Mouse (Mus musculus): ENCODE results near the gene Iqcf3.
"Not testable (repeated sequence)": the region's sequence is repeated elsewhere in the genome, so short reads cannot be mapped to it uniquely, and the experiment has no call there.

Iqcf3 gene

DNA sequence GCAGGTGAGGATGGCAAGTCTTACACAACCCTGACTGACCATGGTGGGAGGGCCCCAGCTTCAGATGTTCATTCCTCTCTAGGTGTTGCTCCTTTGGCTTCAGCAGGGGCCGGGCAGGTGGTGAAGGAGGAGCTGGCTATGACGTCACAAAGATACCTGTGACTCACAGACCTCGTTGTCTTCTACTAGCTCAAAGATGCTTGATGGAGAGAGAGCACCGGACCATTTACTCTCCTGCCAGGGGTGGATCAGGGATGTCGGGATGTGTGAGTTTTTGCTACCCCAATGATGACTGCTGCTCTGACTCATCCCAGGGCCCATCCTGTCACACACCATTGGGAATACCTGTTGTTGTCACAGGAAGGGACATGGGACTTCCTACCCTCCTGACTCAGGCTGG lies at the start of gene Iqcf3:
Gene Iqcf3, minus strand, starts transcription at position 101 of the 400 bp plus-strand sequence.
- no peak for DNase-seq (ENCODE audit: low spot score)

DNA sequence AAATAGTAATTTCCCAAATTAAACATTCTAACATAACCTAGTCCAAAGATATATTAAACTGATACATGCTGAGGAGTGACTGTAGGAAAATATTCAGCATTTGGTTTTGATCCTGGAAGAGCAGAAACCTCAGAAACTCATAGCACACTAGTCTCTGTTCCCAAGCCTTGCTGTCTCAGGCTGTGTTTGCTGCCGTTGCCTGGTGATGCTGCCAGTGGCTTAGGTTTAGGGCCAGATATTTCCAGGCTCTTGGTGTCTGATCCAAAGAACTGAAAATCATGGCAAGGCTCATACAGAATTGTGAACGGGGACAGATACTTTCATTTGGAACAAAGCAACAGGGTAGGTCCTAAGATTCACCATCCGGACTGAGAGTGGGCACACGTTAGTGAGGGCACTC lies 49.3 kb upstream of the Iqcf3 start:
- DNase-seq (ENCODE audit: low spot score) = no peak

DNA sequence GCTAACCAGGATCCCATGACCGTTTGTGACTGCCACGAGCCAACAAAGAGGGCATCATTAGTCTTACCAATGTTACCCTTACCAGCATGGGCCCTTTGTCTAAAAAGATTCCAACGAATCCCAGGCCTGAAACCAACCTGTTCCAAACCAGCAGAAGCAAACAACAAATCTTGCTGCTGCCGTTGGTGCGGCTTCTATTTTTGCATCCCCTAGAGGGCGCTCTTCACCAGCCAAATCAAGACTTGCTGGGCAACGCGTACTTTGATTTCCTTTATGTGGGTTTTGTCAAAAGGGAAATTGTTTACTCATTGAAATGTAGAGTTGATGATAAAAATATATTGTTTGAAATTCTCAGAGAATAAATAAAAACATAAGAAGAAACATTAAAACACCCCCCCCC lies 39.1 kb upstream of the Iqcf3 start:
- DNase-seq (ENCODE audit: low spot score) = no peak

DNA sequence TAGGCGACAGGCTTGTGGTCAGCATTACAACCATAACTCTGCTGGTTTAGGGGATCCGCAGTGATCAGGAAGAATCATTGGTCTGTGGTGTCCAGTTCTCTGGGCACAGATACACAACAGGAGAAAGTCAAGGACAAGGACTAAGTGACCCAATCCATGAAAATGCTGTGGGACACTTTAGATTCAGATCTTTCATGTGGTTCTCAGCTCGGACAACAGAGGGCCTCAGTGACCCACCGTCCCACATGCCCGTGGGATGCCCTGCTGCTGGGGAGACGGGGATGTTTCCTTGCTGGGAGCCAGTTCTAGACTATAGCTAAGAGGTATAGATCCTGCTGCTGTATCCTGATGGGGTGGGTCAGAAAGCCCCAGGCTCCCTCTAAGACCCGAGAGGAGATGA lies 37.0 kb upstream of the Iqcf3 start:
- DNase-seq (ENCODE audit: low spot score) = no peak

DNA sequence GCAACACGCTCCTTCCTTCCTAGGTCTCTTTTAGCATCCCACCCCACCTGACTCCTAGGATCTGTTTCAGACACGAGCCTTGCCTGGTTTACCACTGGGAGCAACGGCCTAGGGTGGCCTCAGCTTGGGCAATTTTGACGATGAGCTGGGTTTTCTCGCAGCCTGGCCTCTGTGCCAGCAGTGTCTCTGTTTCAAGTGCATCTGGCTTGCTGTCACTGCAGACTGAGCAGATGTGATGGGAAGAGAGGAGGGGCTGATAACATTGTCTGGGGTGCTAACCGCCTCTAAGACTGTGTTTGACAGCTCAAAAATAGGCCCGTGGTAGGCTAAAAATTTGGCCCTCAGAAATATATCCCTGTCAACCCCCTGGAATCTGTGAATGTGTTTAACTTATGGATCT lies 34.4 kb upstream of the Iqcf3 start:
- no peak for DNase-seq (ENCODE audit: low spot score)

DNA sequence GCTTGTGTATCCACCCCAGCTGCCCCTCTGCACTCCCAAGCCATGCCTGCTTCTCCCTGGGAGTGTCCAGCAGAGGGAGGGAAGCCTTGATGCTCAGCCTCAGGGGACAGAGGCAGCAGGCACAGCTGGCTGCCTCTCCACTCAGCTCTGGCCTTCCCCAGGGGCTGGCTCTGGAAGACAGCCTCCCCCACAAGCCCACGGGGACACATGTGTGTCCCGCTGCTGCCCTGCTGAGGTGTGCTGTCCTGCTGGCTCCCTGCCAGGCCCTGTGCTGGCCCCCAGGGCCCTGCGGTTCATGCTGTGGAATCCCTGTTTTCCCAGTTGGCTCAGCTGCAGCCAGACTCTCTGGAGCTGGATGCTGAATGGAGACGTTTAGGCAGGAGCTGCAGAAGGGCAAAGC lies 34.0 kb upstream of the Iqcf3 start:
- not testable (repeated sequence) for DNase-seq (ENCODE audit: low spot score)

DNA sequence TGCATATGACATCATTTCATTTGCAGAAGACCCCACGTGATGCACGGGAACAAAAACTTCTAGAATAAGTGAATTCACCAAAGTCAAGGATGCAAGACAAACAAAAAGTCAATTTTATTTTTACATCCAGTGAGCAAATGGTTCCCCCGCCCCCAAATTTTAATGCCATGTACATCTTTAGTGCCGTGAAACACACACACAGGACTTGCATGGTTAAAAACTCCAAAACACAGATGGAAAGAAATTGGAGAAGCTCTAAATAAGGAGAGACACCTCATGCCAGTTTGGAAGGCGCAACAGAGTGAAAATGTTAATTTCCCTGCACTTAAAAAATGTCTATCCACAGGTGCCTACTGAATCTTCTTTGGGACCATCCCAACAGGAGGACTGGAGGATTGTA lies 30.7 kb upstream of the Iqcf3 start:
- DNase-seq (ENCODE audit: low spot score) = no peak

DNA sequence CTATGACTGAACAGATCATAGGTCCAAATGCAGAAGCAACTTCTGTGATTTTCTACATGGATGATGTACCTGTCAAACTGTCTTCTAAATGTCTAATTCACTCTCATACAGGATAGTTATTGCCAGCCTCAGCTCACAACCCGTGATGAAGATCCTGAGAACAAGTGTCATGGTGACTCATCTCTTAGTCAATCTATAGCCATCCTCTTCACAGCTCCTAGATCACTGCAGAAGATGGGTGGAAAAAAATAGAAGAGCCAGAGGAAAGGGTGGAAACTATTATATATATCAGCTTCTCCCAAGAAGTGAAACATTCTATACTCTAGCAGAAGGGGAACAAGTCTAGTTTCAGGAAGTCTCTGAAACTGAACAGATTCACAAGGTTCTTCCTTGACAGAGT lies 21.1 kb upstream of the Iqcf3 start:
- DNase-seq (ENCODE audit: low spot score) = no peak

DNA sequence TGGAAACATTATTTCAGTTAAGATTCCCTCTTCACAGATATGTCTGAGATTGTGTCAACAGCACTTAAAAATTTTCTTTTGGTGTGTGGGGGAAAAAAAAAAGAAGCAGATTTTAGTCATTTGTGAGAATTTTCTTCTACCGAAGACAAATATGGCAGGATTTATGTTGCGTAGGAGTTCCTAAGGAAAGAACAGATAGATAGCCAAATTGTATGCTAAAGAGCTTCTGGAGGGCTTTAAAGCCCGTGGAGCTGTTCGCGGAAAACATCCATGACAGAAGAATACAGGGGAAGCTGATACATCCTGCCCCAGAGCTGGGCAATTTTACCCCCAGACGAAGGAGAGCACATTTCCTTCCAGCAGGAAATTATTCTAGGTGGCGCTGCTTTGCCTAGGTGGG lies 18.6 kb upstream of the Iqcf3 start:
- no peak for DNase-seq (ENCODE audit: low spot score)

DNA sequence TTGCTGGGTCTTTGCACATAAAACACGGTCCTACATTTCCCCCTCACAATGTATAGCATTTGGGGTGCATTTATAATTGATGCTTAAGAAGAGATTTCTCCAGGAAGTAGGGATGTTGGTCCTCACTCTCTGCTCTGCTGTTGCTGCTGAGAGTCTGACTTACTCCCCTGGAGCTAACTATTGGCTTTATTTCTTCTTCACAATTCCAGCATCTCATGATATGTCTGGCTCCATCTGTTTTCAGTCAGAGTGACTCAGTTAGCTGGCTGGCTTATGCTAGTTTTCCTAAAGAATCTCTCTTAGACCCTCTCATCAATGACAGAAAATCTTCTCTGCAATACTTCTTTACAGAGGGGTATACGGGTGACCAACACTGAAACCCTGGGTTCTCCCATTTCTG lies 14.7 kb upstream of the Iqcf3 start:
- DNase-seq (ENCODE audit: low spot score) = no peak

DNA sequence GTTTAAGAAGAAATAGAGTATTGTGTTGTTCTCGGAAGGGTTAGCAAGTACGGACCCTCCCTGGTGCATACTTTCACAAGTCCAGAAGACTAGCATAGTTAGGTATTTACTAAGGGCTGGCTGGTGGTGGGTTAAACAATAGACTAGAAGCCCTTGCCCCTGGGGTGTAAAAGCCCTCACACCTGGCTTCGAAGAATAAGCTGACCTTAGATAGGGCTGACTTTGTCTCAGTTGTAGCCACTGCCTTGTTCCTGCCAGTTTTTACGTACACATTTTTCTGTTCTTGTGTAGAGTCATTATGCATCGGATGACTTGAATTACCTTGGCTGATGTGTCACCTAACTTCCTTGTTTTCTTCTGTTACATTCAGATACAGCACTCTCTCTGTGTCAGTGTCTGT lies 11.9 kb upstream of the Iqcf3 start:
- DNase-seq (ENCODE audit: low spot score) = no peak

DNA sequence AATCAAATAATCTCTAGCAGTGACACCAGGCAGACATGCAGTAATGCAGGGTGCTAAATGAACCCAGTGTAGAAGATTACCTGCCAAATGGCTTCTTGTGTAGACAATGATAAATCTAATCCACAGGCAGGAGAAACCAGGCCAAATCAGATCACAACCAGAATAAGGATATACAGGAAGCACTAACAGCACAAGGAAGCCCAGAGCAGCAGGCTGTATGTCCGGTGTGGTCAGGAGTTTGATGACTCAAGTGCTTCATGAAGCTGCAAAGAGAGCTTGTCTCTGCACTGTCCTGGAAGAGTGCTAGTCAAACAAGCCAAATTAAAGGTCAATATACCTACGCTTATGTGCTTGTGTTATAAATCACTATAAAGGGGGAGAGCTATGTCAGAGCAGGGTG lies 10.8 kb upstream of the Iqcf3 start:
- no peak for DNase-seq (ENCODE audit: low spot score)

DNA sequence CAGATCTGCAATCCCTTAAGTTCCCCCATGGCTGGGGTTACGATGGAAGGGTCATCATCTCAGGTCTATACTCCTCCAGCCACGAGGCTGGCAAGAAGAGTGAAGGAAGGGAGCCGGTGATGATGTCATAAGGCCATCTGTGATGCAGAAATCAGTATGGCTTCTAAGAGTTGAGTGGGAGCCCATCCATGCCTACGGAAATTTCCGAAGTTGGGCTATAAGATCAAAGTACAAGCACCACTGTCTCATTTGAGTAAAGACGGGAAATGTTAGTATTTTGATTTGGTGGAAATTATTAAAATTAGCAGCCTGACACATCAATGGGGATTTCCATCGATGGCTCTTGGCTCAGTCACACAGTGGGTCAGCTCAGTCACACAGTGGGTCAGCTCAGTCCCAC lies 9.5 kb upstream of the Iqcf3 start, which contains the start of gene Iqcf4:
Gene Iqcf4, minus strand, starts transcription at position 101 of the 400 bp plus-strand sequence.
- DNase-seq (ENCODE audit: low spot score) = no peak

DNA sequence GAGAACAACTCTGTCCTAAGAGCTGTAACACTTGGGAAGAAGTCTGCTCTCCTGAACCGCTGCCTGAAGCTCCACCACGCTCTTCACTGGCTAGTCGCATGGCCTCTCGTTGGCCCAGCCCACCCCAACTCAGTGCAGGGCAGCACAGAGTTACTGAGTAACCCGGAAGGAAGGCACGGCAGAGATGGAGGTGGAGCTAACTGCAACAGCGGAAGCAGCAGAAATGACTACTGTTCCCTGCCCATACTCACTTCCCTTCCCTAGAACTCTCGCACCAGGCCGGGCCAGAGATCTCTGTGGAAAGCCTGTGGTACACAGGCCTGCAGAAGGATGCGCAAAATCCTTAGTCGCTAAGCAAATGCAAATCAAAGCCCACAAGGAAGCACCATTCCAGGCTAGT lies 5.0 kb upstream of the Iqcf3 start:
- DNase-seq (ENCODE audit: low spot score) = no peak

DNA sequence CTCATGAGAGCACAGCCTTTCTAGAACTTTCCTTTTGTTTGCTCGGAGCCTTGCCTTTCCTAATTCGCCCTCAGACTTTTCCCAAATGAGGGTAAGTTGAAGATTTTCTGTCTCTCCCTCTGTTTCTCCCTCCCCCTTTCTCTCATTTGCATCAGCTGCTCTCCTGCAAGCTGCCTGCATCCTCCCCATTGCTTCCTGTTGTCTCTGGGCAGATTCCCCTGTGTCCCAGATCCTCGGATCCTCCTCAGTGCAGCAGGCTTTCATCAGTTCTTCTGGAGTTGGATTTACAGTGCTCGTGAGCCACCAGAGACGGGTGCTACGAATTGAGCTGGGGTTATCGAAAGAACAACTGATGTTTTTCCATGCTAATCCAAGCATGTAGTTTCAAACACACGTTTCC lies 2.6 kb upstream of the Iqcf3 start:
- DNase-seq (ENCODE audit: low spot score) = no peak

DNA sequence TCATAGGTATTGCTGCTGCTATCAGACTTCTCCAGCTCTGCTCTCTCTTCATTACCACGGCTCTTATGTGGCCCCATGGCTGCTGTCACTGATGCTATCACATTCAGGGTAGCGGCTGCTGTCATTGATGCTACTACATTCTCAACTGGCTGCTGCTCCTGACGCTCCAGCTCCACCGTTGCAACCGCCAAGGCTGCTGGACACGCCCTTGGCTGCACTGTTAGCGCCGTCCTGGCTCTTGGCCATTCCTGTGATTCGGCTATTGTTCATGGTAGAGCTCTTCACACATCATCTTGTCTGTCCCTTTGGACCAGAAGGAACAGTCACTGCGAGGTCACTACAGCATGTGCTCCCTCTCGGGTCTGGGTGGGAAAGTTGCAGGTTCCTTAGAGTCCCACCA lies 860 bp upstream of the Iqcf3 start:
- no peak for DNase-seq (ENCODE audit: low spot score)

DNA sequence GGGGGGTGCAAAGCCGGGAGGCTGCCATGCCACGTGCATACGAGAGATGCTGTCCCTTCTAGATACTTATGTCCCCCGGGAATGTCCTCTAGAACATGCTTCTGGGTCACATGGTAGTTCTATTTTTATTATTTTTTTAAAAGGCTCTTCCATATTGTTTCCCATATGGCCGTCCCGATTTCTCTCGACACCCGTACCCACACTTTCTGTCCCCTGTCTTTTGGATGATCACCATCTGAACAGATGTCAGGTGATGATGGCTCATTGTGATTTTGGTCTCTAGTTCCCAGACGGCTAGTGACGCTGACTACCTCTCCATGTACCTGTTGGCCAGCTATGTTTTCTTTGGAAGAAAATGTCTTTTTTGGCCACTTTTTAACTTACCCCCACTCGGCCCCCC lies 26.5 kb downstream of the Iqcf3 start:
- no peak for DNase-seq (ENCODE audit: low spot score)

DNA sequence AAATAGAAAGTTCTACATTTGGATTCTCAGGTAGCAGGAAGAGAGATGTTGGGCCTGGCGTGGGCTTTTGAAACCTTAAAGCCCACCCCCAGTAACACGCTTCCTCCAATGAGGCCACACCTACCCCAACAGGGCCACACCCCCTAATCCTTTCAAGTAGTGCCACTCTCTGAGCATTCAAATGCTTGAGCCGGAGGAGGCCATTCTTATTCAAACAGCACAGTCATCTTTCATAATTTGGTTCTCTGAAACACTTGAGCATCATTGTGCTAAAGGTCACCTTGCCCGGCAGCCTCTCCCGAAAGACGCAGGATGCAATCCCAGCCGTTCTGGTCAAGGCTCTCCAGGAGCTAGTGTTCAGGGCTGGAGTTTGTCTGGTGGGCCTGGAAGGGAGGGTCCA lies 27.1 kb downstream of the Iqcf3 start:
- DNase-seq (ENCODE audit: low spot score) = no peak

DNA sequence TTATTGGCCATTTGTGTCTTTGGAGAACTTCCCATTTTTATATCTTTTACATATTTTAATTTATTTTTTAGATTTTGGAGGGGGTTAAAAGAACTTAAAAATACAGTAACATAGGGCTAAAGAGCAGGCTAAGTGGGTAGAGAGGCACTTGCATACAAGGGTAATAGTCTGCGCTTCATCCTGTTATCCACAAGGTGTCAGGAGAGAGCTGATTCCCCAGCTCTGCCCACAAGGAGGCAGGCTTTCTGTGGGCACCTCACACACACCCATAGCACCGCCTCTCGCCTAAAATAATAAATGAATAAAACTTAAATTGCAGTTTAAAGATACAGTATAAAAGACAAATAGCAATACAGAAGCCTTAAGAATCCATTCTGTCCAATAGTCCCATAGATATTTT lies 29.6 kb downstream of the Iqcf3 start:
- DNase-seq (ENCODE audit: low spot score) = no peak

DNA sequence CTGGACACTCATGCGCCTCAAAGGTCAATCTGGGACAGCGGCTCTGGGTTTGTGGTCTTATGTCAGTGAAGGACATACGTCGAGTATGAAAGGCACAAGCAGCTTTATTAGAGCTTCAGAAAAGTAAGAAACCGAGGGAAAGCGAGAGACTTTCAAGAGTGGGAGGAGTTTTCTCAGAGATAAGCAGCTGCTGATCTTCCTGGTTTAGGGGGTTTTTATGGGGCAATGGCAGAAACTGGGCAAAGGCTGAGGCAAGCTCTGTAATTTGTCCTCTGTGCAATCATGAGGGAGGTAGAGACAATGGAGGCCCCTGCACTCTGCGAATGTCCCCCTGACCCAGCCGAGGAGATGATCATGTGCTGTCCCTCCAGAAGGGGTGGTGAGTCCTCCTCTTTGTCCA lies 41.5 kb downstream of the Iqcf3 start:
- DNase-seq (ENCODE audit: low spot score) = no peak

DNA sequence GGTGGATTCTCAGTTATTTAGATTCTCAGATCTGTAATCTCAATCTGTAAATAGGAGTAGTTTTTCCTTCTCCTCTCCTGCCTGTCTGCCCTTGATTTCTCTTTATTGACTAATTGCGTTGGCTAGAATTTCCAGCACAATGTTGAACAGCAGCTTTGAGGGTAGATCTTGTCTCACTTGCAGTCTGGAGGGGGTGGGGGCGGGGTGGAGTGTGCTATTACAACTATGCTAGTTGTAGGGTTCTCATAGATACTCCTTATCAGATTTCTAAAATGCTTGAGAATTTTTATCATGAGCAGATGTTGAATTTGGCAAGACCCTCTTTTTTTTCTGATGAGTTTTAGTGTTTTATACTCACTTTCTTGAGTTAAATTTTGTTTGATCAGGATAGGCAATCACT lies 42.0 kb downstream of the Iqcf3 start:
- DNase-seq (ENCODE audit: low spot score) = no peak

DNA sequence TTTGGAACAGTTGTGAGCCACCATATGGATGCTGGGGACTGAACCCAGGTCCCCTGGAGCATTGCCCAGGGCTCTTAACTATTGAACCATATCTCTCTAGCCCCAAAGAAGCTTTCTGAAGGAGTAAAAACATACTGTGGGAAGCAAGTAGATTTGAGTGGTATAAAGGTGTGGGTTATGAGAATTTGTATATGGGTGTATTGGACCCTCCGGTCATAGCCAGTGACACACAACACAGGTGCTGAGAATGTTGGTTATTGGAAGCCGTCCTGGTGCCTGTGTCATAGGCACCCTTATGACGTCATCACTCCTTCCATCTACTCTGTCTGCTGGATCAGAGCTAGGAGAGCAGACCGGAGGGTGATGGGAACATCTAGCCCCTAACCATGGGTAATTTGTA lies 47.2 kb downstream of the Iqcf3 start, which contains the start of gene Iqcf5:
Gene Iqcf5, plus strand, starts transcription at position 301 of the 400 bp plus-strand sequence.
- no peak for DNase-seq (ENCODE audit: low spot score)

DNA sequence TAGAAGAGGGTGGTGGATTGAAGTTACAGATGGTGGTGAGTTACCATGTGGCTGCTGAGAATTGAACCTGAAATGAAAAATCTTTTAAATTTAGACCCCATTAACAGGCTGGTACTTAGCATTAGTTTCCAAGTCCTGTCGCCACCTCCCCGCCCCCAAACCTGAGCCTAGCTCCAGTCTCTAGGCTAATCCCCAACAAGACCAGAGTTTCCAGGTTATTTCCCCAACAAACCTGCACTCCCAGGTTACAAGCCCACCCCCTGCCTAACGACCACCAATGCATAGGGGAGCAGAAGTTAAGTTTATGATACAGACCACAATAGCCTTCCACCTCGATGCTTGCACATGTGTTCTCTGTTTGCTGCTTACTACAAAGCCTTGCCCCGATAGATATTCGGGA lies 47.9 kb downstream of the Iqcf3 start:
- no peak for DNase-seq (ENCODE audit: low spot score)

DNA sequence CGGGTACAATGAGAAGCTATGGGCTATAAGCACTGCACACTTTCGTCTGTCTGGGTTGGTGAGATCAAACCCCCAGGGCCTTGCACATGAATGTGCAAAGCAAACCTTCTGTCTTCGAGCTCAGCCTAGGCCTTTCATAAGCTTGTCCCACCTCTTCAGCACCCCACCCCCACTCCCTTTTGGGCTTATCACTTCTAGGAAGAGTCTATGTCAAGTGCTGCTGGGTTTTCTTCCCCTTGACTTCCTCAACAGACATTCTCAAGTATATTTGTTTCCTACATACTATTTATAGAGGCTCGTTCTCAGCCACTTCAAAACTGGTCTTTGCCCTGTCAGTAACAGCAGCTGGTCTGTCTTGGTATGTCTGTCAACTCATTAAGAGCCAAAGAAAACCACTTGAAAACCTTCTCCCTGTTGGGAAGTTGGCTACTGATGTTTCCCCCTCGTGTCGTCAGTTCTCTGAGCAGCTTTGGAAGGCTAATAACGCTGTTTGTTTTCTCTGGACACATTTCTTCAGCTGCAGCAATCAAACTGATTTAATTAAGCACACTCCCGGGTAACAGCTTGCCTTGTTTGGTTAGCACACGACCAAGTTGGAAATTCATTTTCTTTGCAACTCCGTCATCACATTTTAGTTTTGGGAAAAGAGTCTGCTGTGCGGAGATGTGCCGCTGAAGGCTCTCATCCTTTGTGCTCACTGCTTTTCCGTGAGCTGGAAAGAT lies 48.5 kb downstream of the Iqcf3 start:
- DNase-seq (ENCODE audit: low spot score) = no peak

DNA sequence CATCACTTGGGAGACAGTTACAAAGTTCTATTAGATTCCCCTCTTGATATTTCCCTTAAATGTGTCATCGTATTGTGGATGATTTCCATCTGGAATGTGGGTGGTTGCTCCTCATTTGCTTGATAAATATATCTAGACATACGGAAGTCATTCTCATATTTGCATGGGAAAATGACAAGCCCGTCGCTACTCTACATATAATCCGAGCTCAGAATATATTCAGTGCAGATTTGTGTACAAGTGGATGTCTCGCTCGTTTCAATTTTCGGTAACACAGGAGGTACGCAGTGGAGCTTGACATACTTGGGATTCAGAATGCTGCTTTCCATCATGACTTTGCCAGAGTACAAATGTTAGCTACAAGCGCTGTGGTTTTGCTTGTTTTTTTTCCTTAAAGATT lies 52.1 kb downstream of the Iqcf3 start:
- DNase-seq (ENCODE audit: low spot score) = no peak
